Mouse (Mus musculus) c-Kit-positive CD71-negative TER-119-negative erythroid progenitor cells, embryonic 14.5 days (primary cell): ENCODE data around the gene Tprkb.
"Not testable (repeated sequence)": the region's sequence is repeated elsewhere in the genome, so short reads cannot be mapped to it uniquely, and the experiment has no call there.

Source experiments
- DNase-seq: peaks from one replicate; pipeline ENCODE4 v3.0.0-alpha.2; 2013; ENCODE audit warnings: low read depth

Tprkb gene

DNA sequence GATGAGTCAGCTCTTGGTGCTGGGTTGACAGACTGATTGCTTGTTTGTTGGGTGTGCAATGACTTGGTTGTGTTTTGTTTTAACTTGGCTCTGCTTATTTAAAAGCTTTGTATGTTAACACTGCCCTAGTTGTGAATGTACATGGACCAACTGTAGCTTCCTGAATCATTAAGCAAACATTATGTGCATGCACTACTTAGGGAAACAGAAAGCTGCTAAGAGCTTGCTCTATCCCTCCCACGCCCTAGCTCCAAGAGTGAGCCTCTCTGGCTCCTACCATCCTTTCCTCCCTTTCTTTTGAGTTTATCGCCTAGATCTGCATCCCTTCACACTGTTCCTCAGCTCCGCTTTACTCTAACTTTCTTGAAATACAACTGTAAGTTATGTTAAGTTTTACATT lies 61.7 kb downstream of the Tprkb start:
- no peak for DNase-seq

- no peak for DNase-seq
Observed at GRCm38 (mm10) chr6:85974941-85975617, 63.4 kb downstream of the Tprkb start.

DNA sequence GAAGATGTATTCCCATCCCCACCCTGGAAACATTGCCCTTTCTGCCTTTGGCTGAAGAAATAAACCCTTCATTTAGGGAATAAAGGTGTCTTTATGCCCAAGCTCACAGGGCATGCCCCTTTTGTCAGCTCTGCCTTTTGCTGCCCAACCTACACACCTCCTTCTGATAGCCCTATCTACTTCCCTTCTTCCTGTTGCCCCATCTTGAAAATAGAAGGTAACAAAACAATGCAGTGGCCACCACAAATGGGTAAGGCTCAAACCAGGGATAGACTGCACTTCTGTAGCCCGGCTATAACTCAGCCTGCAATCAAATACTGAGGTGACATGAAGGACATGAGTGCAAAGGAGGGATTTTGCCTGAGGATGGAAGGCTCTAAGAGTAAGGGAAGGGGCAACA lies 64.1 kb downstream of the Tprkb start:
- DNase-seq = no peak

DNA sequence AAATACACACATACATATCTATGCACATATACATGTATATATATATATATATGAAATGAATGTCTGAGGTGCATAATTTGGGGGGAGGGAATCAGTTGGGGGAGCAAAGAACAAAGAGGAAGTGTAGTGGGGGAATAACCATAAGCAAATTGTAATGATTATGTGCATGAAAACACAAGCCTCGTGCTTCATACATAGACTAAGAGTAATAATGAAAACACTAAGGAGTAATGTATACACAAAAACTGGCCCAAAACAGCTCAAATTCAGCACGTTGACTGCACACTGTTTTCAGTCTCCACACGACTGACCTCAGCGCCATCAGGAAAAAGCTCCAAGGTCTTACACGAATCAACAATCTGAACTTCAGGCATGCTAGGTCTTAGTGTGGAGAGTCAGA lies 64.6 kb downstream of the Tprkb start:
- no peak for DNase-seq

DNA sequence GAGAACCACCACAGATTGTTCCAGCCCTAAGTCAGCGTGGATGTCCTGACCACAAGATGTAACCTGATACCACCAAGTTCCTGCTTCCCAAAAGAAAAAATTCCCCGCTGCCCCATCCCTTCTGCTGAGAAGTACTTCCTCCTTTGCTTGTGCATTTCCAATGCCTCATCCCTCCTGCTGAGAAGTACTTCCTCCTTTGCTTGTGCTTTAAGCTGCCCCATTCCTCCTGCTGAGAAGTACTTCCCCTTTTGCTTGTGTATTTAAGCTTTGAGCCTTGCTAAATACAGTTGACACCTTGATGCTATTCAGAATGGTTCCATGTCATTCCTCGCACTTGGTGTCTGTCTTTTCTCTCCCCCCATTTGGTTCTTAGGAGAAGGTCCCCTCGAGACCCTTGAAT lies 67.1 kb downstream of the Tprkb start:
- not testable (repeated sequence) for DNase-seq
